Mouse (Mus musculus) ES-Bruce4 (cell line): ENCODE data around the gene Psen1.

ENCODE experiments used
- CTCF ChIP-seq: IDR thresholded peaks from one replicate; pipeline ENCODE4 v1.8.1; 2011; ENCODE audit warnings: low read depth, low read length
- EP300 ChIP-seq: IDR thresholded peaks from 2 replicates; pipeline ENCODE4 v1.6.1; 2011; ENCODE audit warnings: low read depth, low read length; ENCODE audit not compliant: insufficient read depth

- no peak for TF ChIP-seq CTCF
- no peak for TF ChIP-seq EP300
Observed at GRCm38 (mm10) chr12:83694669-83695068, 6.7 kb downstream of the Psen1 start.
